Mouse (Mus musculus) left cerebral cortex, adult 6 months (tissue): ENCODE data around the gene Tmem107. TPM values are rescaled to one million over a fixed set of nuclear protein-coding genes. Genes with fewer than 3 reads are reported as not detected.

ENCODE experiments used
- long read RNA-seq, 2 experiments: library from polyadenylated mRNA; unstranded; transcript quantifications; one replicate each; pipeline ENCODE4 v2.0.0; 2019 to 2020
- polyA plus RNA-seq: library from polyadenylated mRNA; unstranded; fragments of <200 nt; fragmentation: Nextera tagmentation; gene quantifications from 2 replicates; pipeline ENCODE4 v1.2.3, GENCODE M21; 2021

The Tmem107 gene
- polyA plus RNA-seq, result 35.2 and 37.9 TPM in 2 replicates
- long read RNA-seq, experiment 1, transcript Tmem107-201 (5 exons, 779 nt), result major isoform, 5 of 15 reads
- long read RNA-seq, experiment 1, partial matches to known transcripts, result 1 of 15 reads
- long read RNA-seq, experiment 1, other reads (novel, unspliced or antisense), result 3 of 15 reads
- long read RNA-seq, experiment 2, transcript Tmem107-201 (5 exons, 779 nt), result major isoform, 21 of 26 reads
- long read RNA-seq, experiment 2, partial matches to known transcripts, result 1 of 26 reads
- long read RNA-seq, experiment 2, other reads (novel, unspliced or antisense), result 2 of 26 reads

DNA sequence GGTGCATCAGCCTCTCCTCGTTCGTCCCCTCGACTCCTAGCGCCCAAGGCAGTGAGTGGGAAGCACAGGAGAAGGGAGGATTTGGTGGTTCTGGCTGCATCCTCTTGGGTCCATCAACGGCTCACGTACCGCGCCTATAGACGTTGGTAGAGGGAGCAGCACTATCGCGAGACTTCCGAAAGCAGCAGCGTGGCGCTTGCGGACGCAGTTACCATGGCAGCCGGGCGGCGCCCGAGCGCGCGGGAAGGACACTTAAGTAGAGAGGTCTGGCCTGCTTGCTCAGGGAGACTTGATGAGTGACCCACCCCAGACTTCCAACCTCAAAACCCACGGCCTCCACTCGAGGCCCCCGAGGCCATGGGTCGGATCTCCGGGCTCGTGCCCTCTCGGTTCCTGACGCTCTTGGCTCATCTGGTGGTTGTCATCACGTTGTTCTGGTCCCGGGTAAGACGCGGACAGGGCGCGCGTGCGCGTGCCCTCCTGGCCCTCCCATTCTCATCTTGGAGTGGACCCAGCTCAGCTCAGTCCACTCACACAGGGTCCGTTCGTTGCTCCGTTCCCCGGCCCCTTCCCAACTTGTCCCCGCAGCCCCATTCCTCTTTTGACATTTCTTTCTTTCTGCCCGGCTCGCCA lies at the start of gene Tmem107:
TSS of gene Tmem107 (plus strand) at position 217 of the 633 bp plus-strand sequence.

DNA sequence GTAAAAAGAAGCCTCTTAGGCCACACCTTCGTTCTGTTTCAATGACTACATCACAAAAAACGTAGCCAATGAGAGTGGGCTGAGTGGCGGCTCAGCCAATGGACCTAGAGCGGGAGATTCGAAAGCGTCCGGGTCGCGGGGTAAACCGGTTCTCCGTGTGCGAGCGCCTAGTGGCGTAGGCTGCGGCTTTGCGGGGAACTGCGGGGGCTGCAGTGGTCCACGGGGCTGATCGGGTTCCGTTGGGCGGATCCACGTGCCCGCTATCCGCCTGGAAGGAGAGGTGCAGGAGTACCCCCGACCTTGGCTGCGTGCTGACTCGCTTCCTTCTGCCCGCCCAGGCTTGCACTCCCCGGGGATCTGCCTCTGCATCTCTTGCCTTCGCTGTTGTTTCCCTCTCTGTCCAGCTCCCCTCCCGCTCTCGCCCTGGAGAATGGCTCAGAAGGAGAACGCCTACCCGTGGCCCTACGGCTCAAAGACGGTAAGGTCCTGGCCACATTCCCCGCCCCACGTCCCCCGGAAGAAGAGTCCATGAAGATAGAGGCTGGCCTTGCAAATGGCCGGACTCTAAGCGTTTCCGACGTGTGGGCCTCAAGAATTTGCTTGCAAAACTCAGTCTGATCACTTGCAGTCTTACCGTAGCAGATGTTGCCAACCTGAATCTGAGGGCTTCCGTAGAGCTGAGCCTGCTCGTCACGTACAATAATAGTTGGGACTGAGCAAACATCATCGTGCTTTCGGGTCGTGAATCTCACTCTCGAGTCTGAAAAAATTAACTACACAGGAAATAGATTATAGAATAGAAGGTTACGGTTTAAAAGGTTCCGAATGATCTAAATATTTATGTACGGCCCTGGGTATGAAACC lies 24.8 kb upstream of the Tmem107 start, which contains the start of gene Aurkb:
TSS of gene Aurkb (plus strand) at position 117 of the 864 bp plus-strand sequence.

DNA sequence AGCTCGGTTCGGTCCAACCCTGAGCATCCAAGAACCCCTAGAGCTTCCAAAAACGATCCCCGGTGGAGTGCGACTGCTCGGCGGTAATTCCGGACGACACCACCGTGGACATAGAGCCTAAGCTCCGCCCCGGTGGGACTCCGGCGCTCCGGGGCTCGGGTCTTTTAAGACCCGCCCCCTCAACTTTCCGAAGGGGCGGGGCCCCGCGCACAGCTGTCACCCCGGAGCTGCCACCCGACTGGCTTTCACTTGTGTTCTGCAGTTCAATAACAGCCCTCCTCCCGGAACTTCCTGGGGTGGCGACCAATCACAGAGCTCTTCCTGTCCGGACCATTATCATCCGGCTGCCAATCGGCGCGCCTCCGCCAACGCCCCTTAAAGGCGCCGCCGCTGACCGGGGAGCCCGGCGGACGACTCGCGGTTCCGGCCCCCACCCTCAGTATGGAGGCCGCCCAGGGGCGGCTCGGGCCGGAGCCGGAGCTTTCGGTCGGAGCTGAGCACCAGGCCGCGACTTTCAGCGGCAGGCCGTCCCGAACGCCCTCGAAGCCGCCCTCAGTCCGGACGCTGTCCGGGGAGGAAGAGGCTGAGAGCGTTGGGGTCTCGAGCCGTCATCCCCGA lies 11.1 kb upstream of the Tmem107 start, which contains the start of gene Borcs6:
TSS of gene Borcs6 (plus strand) at position 361 of the 618 bp plus-strand sequence.

DNA sequence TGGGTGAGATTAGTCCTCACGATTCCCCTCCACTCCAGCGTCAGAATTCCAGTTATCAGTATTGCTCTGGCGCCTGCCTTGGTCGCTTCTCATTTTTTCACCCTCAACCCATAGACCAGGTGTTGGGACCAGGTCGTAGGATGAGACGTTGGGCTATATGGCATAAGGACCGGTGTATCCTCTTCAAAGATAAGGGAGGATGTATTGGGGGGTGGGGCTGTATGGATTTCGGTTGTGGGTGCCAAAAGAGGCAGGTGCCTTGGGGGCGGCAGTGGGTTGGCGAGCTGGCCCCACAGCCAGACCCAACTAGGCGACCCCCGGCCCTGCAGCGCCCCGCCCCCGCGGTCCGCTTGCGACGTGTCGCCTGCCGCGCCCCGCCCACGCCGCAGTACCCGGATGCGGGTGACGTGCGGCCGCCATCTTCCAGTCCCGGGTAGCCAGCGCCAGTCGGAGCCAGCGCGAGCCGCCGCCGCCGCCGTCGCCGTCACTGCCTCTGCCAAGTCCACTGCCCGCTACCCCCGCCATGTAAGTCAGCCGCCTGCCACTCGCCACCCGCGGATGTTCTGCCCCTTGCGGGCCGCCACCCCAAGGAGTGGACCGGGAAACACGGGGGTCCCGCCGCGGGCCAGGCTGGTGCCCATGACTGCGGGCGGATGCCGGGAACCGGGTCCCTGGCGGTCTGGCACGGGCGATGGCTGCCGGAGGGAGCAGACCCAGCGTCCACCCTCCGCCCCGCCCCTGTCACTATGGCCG lies 17.7 kb downstream of the Tmem107 start, which contains the start of gene Vamp2:
TSS of gene Vamp2 (plus strand) at position 388 of the 753 bp plus-strand sequence.

DNA sequence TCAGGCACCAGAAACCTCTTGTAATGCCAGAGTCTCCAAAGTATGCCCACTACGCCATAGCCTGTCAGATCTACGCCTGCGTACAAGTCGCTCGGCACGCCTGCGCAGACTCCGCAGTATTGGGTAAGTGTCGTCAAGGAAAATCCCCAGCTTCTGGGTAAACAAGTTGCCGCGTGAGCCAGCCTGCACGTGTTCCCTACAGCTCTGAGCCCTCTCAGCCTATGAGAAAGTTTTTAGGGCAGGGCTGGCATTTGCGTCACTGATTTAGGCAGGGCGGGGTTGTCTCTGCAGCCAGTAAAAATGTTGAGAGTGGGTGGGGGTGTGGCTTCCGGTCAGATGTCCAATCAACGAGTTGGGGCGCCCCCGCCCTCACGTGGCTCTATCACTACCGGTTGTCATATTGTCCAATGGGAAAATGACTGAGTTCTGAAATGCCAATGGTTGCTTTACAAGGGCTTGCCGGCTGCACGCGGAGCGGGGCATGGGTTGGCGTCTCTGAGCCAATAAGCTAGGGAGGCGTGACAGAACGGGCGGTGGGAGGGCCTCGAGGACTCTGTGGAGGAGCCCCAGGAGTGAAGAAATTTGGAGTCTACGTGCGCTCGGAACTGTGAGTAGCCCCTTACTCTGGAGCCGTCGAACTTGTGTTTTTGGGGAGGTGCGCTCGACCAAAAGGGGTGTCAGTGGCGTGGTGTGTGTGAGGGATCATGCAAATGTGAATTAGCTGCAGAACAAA lies 24.3 kb downstream of the Tmem107 start, which contains the start of gene Per1:
TSS of gene Per1 (plus strand) at position 521 of the 733 bp plus-strand sequence.

DNA sequence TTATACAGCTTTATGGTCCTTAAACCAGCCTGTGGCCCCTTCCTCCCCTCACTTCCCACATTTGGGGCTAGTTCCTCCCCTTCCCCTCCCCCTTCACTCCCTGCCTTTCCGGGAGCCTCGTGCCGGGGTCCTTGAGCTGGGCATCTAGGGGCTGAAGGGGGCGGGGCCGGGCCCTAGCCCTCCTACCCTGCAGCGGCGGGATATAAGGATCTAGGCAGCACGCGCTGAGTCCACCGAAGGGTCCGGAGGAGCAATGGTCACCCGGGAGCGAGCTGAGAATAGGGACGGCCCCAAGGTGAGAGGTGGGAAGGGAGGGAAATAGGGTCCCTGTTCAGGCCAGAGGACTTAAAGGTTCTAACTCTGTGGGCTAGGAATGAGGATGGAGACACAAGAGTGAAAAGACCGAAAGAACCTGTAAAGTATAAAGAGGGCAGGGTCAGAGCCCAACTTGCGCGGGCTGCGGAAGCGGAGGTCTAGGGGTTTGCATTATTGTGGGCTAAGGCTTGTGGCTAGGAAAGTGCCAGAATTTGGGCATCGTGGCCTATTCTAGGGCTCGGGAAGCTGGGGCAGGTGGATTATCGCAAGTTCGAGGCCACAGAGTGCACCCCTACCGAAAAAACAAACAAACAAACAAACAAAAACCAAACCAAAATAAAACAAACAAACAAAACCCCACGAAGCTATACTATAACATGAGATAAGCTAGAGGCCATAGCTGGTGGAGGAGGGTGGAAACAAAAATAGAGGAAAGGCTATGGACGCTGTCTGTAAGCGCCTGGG lies 49.8 kb downstream of the Tmem107 start, which contains the start of gene Hes7:
TSS of gene Hes7 (plus strand) at position 184 of the 780 bp plus-strand sequence.

DNA sequence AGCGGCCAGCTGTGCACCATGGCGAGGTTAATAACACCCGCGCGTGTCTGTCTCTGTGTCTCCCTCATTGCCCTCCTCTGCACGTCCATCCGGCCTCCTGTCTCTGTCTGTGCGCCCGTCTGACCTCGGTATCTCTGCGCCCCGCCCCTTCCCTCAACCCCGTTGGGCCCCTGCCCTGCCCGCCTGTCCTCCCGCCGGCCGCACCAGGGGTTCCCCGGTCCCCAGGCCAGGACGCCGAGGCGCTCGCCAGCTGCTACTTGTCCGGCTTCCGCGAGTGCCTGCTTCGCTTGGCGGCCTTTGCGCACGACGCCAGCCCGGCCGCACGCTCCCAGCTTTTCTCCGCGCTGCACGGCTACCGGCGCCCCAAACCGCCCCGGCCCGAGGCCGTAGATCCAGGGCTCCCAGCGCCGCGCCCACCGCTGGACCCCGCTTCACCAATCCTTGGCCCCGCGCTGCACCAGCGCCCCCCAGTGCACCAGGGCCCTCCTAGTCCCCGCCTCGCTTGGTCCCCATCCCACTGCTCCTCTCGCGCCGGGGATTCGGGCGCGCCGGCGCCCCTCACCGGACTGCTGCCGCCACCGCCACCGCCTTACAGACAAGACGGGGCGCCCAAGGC lies 51.8 kb downstream of the Tmem107 start, which contains the start of gene 9130213A22Rik:
TSS of gene 9130213A22Rik (minus strand) at position 254 of the 616 bp plus-strand sequence.

Other genes starting within 250 kb of the Tmem107 start
- gene Ndel1, start 198.9 kb upstream of the Tmem107 start, polyA plus RNA-seq, result 89.7 and 92.9 TPM in 2 replicates
- not detected in 2 replicates for gene Rnf222, start 182.3 kb upstream of the Tmem107 start, polyA plus RNA-seq
- gene Rpl26, start 169.2 kb upstream of the Tmem107 start, polyA plus RNA-seq, result 3,549 and 3,569 TPM in 2 replicates
- not detected in 2 replicates for gene Odf4, start 143.7 kb upstream of the Tmem107 start, polyA plus RNA-seq
- gene Arhgef15, start 113.3 kb upstream of the Tmem107 start, polyA plus RNA-seq, result 9.7 and 13.3 TPM in 2 replicates
- 2.4 and 3.7 TPM in 2 replicates for gene Slc25a35, start 102.7 kb upstream of the Tmem107 start, polyA plus RNA-seq
- 26.7 and 27.0 TPM in 2 replicates for gene Rangrf, start 95.6 kb upstream of the Tmem107 start, polyA plus RNA-seq
- gene Pfas, start 62.3 kb upstream of the Tmem107 start, polyA plus RNA-seq, result 10.9 and 12.5 TPM in 2 replicates
- 14.9 and 16.4 TPM in 2 replicates for gene Ctc1, start 54.9 kb upstream of the Tmem107 start, polyA plus RNA-seq
- 0.38 and 0.56 TPM in 2 replicates for gene Aurkb, start 25.2 kb upstream of the Tmem107 start, polyA plus RNA-seq
- gene Borcs6, start 11.1 kb upstream of the Tmem107 start, polyA plus RNA-seq, result 13.0 and 28.1 TPM in 2 replicates
- 323 and 837 TPM in 2 replicates for gene Vamp2, start 17.7 kb downstream of the Tmem107 start, polyA plus RNA-seq
- gene Per1, start 24.4 kb downstream of the Tmem107 start, polyA plus RNA-seq, result 25.9 and 39.5 TPM in 2 replicates
- gene Hes7, start 49.6 kb downstream of the Tmem107 start, polyA plus RNA-seq, result 0.43 and 1.3 TPM in 2 replicates
- 0.54 and 0.85 TPM in 2 replicates for gene 9130213A22Rik, start 51.8 kb downstream of the Tmem107 start, polyA plus RNA-seq
- gene Aloxe3, start 55.1 kb downstream of the Tmem107 start, polyA plus RNA-seq, result 4.5 and 4.8 TPM in 2 replicates
- gene Alox12b, start 86.2 kb downstream of the Tmem107 start, polyA plus RNA-seq, result 3.3 TPM in 2 replicates
- 2.8 and 4.3 TPM in 2 replicates for gene Alox8, start 127.0 kb downstream of the Tmem107 start, polyA plus RNA-seq
- gene Gucy2e, start 166.2 kb downstream of the Tmem107 start, polyA plus RNA-seq, result 0.40 and 0.66 TPM in 2 replicates